Mouse (Mus musculus) heart, embryonic 13.5 days (tissue): ENCODE results near the gene Bcl7c. TPM values are rescaled to one million over a fixed set of nuclear protein-coding genes. Genes with fewer than 3 reads are reported as not detected.
"Not testable (repeated sequence)": the region's sequence is repeated elsewhere in the genome, so short reads cannot be mapped to it uniquely, and the experiment has no call there.

Experiments
- ATAC-seq: fragments of 200-750 bp; cut with Nextera tagmentation; 2 replicates; pipeline ENCODE4 v1.8.0; 2017; ENCODE audit warnings: moderate TSS enrichment; ENCODE audit not compliant: insufficient number of reproducible peaks, low FRiP score, low TSS enrichment; ENCODE audit errors: extremely low read depth
- H3K27ac ChIP-seq: fragments of 300-500 bp; sonication (generic); replicated peaks from 2 replicates; pipeline ENCODE4 v1.5.1; 2015; ENCODE audit warnings: moderate library complexity, mild to moderate bottlenecking, inconsistent platforms
- H3K27me3 ChIP-seq: fragments of 300-500 bp; sonication (generic); replicated peaks from 2 replicates; pipeline ENCODE4 v1.6.1; 2015; ENCODE audit warnings: mild to moderate bottlenecking, inconsistent platforms
- H3K36me3 ChIP-seq: fragments of 300-500 bp; sonication (generic); 2 replicates; pipeline ENCODE4 v1.6.1; 2015; ENCODE audit warnings: mild to moderate bottlenecking, inconsistent platforms
- H3K4me1 ChIP-seq: fragments of 300-500 bp; sonication (generic); 2 replicates; pipeline ENCODE4 v1.6.1; 2015; ENCODE audit warnings: inconsistent platforms
- H3K4me2 ChIP-seq: fragments of 300-500 bp; sonication (generic); 2 replicates; pipeline ENCODE4 v1.6.1; 2015; ENCODE audit warnings: inconsistent platforms, mild to moderate bottlenecking, moderate library complexity
- H3K4me3 ChIP-seq: fragments of 300-500 bp; sonication (generic); 2 replicates; pipeline ENCODE4 v1.5.1; 2015; ENCODE audit warnings: moderate library complexity, mild to moderate bottlenecking, inconsistent platforms
- H3K9ac ChIP-seq: fragments of 300-500 bp; sonication (generic); 2 replicates; pipeline ENCODE4 v1.6.1; 2015; ENCODE audit warnings: inconsistent platforms, mild to moderate bottlenecking, moderate library complexity
- H3K9me3 ChIP-seq: fragments of 300-500 bp; sonication (generic); 2 replicates; pipeline ENCODE4 v1.6.1; 2016; ENCODE audit warnings: inconsistent platforms
- WGBS: fragments of 180-500 bp; shearing (Covaris S2); methylation state at CpG from one replicate; pipeline ENCODE4 v1.1.7; 2015; ENCODE audit warnings: mixed read lengths; 5-methylcytosine and 5-hydroxymethylcytosine counted together
- polyA plus RNA-seq: library from polyadenylated mRNA; unstranded; fragments of >200 nt; fragmentation: Nextera tagmentation; extraction: Ambion mirVana; gene quantifications from 2 replicates; pipeline ENCODE4 v1.2.1, GENCODE M21; 2015

Bcl7c gene
- polyA plus RNA-seq, 1 experiment from 2014 or later = 30.7 TPM

DNA sequence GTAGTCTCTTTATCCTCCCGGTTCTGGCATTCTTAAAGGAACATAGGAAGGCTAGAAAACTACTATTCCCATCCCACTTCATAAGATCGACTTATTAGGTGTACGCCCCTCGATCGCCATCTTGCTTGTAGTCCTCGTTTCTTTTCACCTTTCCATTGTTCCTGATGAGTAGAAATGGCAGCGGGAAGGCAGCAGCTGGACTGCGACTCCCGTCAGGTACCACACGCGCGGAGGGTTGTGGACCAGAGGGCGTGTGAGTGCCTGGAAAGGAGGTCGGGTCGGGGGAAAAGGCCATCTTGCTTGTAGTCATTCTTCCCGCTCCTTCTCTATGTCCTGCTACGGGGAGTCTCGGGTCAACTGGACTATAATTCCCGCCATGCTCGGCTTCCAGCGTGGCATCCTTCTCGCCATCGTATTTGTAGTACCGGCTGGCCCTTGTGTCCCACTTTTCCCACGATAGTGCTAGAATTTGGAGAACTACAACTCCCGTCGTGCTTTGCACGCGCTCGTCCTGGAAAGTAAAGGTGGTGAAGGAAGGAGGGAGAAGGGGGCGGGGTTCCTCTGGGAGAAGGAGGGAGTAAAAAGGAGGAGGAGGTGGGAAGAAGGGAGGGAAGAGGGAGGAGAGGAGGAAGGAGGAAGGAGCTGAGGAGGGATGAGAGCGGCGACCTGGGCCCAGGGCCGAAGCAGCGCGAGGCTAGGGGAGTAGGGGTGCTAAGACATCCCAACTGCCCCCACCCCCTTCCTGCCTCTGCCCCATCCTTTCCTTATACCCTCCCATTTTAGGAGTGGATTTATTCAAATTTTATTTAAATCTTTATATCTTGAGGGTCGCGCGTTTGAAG, 37.1 kb upstream of the Bcl7c start:
- peaks cover 29% of the 10 kb centered on the region for H3K36me3 ChIP-seq

DNA sequence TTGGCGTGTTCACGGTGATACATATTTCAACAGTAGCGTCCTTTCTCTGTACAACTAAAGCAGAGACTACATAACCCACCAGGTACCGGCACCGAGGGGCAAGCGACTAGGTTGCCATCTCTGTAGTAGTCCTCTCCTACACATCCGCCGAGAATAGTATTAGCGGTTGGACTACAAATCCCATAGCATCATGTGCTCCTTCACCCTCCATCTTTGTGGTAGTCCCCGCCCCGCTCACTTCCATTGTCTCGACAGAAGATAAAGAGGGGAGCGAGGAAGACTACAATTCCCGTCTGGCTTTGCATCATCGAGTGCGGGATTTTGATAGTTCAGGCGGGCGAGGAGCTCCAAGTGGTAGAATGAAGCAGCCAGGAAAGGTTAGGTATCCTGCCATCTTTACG, 36.5 kb upstream of the Bcl7c start:
- Histone ChIP-seq H3K9ac (peak overlapping the region; percentile 93), H3K4me2 (peak overlapping the region; percentile 93), H3K36me3 (peaks cover 23% of the 10 kb centered on the region), H3K27ac (peak overlapping the region; percentile 91), H3K9me3 (no peaks in the 10 kb centered on the region), H3K4me1 (peaks cover 25% of the 10 kb centered on the region), H3K27me3 (no peaks in the 10 kb centered on the region), H3K4me3 (peak overlapping the region; percentile 86)
- peak; percentile 78 for ATAC-seq
- WGBS = under 1% methylated on average over 19 of the region's 19 CpGs

More for the DNA sequence above, 37.1 kb upstream of the Bcl7c start:
- ATAC-seq = peak; percentile 75
- Histone ChIP-seq H3K4me2 (peak overlapping the region; percentile 93), H3K9ac (peak overlapping the region; percentile 93), H3K27ac (peak overlapping the region; percentile 91), H3K4me1 (peaks cover 25% of the 10 kb centered on the region), H3K9me3 (no peaks in the 10 kb centered on the region), H3K27me3 (no peaks in the 10 kb centered on the region), H3K4me3 (peak overlapping the region; percentile 86)
- under 1% methylated on average over 39 of the region's 39 CpGs for WGBS

DNA sequence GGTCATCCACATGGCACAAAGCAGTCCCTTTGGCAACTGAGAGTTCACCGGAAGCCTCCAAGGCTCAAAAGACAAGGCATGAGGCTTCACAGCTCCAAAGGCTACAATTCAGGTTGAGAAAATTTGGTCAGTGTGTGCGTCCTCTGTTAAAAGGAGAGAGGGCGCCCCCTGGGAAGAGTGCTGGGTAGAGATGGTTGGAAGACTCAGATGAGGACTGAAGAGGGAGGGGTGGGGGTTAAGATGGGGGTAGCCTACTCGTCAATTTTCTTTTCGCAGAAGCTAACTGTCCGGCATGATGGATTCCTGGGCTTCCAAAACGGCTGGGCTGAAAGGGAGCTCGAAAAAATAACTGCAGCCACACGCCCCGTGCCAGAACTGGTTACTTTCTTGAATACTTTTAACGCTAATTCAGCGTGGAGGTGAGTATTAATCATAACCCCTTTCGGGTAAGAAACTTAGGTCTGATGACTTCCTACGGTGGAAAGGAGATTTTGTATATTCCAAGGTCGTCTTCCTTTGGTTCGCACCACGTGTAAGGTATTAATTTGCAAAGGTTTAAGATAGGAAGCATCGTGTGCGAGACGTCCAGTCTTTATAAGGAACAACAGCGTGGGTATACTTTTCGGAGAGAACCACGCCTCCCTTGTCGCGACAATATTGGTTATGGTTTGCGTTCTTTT, 35.8 kb upstream of the Bcl7c start, which contains the start of gene Fbxl19:
Gene Fbxl19, plus strand, starts transcription at position 178 of the 680 bp plus-strand sequence.
- peak within 1 kb of the TSS; percentile 86 for H3K4me3 ChIP-seq
- peaks cover 25% of the 10 kb centered on the region for H3K4me1 ChIP-seq
- no peak for ATAC-seq
- WGBS = under 1% methylated on average over 26 of the region's 26 CpGs
- H3K4me2 ChIP-seq = peak within 1 kb of the TSS; percentile 93
- no peaks in the 10 kb centered on the region for H3K27me3 ChIP-seq
- H3K36me3 ChIP-seq = peaks cover 16% of the 10 kb centered on the region
- H3K27ac ChIP-seq = peak within 1 kb of the TSS; percentile 91
- peak within 1 kb of the TSS; percentile 93 for H3K9ac ChIP-seq
- H3K9me3 ChIP-seq = no peaks in the 10 kb centered on the region

DNA sequence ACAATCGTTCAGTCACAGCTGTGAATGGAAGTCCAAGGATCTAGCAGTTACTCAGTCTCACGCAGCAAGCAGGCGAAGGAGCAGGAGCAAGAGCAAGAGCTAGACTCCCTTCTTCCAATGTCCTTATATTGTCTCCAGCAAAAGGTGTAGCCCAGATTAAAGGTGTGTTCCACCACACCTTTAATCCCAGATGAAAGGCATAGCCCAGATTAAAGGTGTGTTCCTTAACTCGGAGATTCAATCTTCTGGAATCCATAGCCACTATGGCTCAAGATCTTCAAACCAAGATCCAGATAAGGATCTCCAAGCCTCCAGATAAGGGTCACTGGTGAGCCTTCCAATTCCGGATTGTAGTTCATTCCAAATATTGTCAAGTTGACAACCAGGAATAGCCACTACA, 23.3 kb upstream of the Bcl7c start, which contains the start of gene Ctf2:
Gene Ctf2, minus strand, starts transcription at position 101 of the 400 bp plus-strand sequence.
- not testable (repeated sequence) for H3K9me3 ChIP-seq, H3K4me2 ChIP-seq, H3K27me3 ChIP-seq, H3K36me3 ChIP-seq, H3K9ac ChIP-seq, H3K4me3 ChIP-seq, ATAC-seq, H3K4me1 ChIP-seq, H3K27ac ChIP-seq
- no CpG with 5 or more reads among the region's 5 CpGs for WGBS

DNA sequence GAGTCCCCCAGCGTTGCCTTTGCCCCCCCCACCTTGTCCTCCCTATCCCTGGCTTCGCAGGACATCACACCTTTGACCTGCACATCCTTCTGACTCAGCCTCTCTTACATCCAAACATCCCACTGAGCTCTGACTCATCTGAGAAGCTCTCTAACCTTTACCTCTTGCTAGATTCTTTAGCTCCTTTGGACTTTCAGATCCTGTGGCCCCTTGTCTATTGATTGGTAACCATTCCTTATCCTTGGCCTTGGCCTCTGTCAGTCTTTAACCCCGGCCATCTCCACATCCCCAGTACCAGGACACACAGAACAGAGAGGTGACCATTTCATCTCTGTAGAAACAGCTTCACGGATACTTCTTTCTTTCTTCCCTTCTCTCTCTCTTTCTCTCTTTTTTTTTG, 21.4 kb upstream of the Bcl7c start:
- WGBS = 59% methylated on average over 4 of the region's 4 CpGs
- no peak for ATAC-seq
- no peak overlapping the region for H3K4me3 ChIP-seq

DNA sequence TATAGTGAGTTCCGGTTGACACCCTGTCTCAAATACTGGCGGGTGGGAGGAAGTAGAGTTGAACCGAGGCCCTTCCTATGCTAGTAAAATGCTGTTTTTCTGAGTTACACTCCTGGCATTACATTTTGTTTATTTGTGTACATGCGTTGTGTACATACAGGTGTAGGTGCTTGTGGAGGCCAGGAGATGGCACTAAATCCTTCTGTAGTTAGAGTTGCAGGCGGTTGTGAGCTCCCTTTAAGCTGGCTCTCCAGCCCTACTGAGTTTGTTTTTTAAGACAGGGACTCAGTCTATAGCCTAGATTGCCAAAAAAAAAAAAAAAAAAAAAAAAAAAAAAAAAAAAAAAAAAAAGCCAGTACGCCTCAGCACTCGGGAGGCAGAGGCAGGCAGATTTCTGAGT, 19.2 kb upstream of the Bcl7c start:
- WGBS = 80% methylated on average over 7 of the region's 7 CpGs

More for the DNA sequence above, 21.4 kb upstream of the Bcl7c start:
- Histone ChIP-seq H3K9ac (no peak overlapping the region), H3K9me3 (no peaks in the 10 kb centered on the region), H3K36me3 (no peaks in the 10 kb centered on the region), H3K4me2 (no peak overlapping the region), H3K27ac (no peak overlapping the region), H3K4me1 (no peaks in the 10 kb centered on the region), H3K27me3 (peaks cover 19% of the 10 kb centered on the region)

DNA sequence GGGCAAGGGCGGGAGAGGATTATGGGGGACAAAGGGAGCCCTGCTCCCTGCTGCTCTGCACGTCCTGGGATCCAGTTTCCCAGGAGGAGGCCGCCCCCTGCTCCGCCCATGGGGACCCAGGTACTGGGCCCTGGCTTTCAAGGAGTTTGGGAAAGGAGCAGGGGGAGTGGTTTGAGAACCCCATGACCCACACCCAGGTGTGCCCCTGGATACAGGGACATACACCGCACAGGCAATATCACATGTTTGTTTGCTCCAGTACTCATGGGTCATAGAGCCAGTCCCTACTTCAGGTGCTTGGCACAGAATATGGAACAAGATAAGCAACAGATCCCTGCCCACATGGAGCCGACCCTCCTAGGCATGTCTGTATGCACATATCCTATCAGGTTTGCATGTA, 17.2 kb upstream of the Bcl7c start:
- Histone ChIP-seq H3K36me3 (no peaks in the 10 kb centered on the region), H3K4me3 (no peak overlapping the region), H3K4me2 (no peak overlapping the region), H3K9me3 (no peaks in the 10 kb centered on the region), H3K9ac (no peak overlapping the region), H3K27me3 (peaks cover 22% of the 10 kb centered on the region), H3K27ac (no peak overlapping the region), H3K4me1 (no peaks in the 10 kb centered on the region)
- WGBS = 46% methylated on average over 6 of the region's 6 CpGs
- ATAC-seq = no peak

More for the DNA sequence above, 19.2 kb upstream of the Bcl7c start:
- Histone ChIP-seq H3K9ac (no peak overlapping the region), H3K27ac (no peak overlapping the region), H3K4me1 (no peaks in the 10 kb centered on the region), H3K9me3 (no peaks in the 10 kb centered on the region), H3K36me3 (no peaks in the 10 kb centered on the region), H3K4me2 (no peak overlapping the region), H3K27me3 (peaks cover 22% of the 10 kb centered on the region), H3K4me3 (no peak overlapping the region)
- ATAC-seq = no peak

DNA sequence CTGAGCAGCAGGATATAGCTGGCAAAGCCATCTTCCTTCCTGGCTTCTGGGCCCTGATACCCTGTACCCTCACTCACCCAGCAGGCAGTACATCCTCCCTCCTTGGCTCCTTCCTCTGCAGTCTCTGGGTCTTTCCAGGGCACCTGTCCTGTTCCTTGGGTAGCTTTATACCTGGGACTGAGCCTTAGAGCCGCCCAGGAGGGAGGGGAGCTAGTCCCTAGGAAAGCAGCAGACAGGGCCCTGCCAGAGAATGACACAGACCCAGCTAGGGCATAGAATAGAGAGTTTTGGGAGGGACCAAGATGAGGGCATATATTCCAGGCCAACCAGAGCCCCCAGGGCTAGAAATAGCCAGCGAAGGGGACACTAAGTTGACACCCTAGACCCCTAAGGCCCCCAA, 16.8 kb upstream of the Bcl7c start:
- no peak for ATAC-seq
- Histone ChIP-seq H3K4me3 (no peak overlapping the region), H3K9me3 (no peaks in the 10 kb centered on the region), H3K4me2 (no peak overlapping the region), H3K27ac (no peak overlapping the region), H3K27me3 (peaks cover 22% of the 10 kb centered on the region), H3K4me1 (no peaks in the 10 kb centered on the region), H3K36me3 (no peaks in the 10 kb centered on the region), H3K9ac (no peak overlapping the region)
- WGBS = 30% methylated on average over 2 of the region's 2 CpGs

DNA sequence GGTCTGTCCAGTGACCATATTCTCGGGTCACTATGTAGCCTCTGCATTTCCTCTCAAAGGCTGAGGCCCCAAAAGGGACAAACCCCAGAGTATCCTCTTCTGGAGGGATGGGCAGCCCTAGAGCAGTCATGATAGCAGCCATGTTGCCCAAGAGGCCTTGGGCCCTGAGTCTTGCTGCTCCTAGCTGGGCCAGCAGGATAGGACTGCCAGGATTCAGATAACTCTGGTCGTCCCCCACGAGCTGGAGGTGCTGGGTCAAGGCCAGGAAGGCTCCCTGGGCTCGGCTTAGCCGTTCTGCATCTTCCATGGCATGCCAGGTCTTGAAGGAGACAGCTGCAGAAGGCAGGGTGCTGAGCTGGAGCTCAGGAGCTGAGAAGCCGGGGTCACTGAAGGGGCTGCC, 10.5 kb upstream of the Bcl7c start:
- Histone ChIP-seq H3K36me3 (peaks cover 3% of the 10 kb centered on the region; the same call in 1 of the 2 replicates), H3K9ac (no peak overlapping the region), H3K4me2 (no peak overlapping the region), H3K27me3 (peaks cover 35% of the 10 kb centered on the region), H3K4me3 (no peak overlapping the region), H3K27ac (no peak overlapping the region), H3K4me1 (peaks cover 7% of the 10 kb centered on the region), H3K9me3 (no peaks in the 10 kb centered on the region)
- 74% methylated on average over 6 of the region's 6 CpGs for WGBS
- no peak for ATAC-seq

DNA sequence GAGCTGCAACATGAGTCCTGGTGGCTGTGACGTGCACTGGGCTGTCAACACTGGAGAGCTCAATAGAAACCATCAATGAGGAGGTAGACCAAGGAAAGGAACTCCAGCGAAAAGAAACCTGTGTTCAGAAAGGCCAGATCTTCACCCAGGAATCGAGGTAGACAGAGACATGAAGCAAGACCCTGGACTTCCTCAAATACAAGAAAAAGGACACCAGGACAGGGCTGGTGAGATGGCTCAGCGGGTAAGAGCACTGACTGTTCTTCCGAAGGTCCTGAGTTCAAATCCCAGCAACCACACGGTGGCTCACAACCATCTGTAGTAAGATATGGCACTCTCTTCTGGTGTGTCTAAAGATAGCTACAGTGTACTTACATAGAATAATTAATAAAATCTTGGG, 9.6 kb upstream of the Bcl7c start:
- peaks cover 3% of the 10 kb centered on the region; the same call in 1 of the 2 replicates for H3K36me3 ChIP-seq
- H3K27me3 ChIP-seq = peaks cover 32% of the 10 kb centered on the region
- no peak overlapping the region for H3K9ac ChIP-seq
- no peaks in the 10 kb centered on the region for H3K9me3 ChIP-seq
- no peak overlapping the region for H3K27ac ChIP-seq
- peaks cover 10% of the 10 kb centered on the region for H3K4me1 ChIP-seq
- H3K4me3 ChIP-seq = no peak overlapping the region
- no peak overlapping the region for H3K4me2 ChIP-seq
- 82% methylated on average over 6 of the region's 6 CpGs for WGBS
- no peak for ATAC-seq

DNA sequence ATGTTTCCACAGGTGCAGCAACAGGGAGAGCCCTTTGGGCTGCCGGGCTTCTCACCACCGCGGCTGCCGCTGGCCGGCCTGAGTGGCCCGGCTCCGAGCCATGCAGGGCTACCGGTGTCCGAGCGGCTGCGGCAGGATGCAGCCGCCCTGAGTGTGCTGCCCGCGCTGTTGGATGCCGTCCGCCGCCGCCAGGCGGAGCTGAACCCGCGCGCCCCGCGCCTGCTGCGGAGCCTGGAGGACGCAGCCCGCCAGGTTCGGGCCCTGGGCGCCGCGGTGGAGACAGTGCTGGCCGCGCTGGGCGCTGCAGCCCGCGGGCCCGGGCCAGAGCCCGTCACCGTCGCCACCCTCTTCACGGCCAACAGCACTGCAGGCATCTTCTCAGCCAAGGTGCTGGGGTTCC, 8.3 kb upstream of the Bcl7c start:
- Histone ChIP-seq H3K9me3 (no peaks in the 10 kb centered on the region), H3K36me3 (peaks cover 3% of the 10 kb centered on the region; the same call in 1 of the 2 replicates), H3K9ac (peak overlapping the region; percentile 74), H3K4me2 (peak overlapping the region; percentile 69), H3K27ac (no peak overlapping the region), H3K27me3 (peaks cover 32% of the 10 kb centered on the region), H3K4me1 (peaks cover 22% of the 10 kb centered on the region), H3K4me3 (peak overlapping the region; percentile 44)
- under 1% methylated on average over 41 of the region's 41 CpGs for WGBS
- ATAC-seq = no peak
